Mouse (Mus musculus) granulocyte monocyte progenitor cell, adult 5-6 weeks (primary cell): ENCODE data around the gene Fam161b. TPM values are rescaled to one million over a fixed set of nuclear protein-coding genes. Genes with fewer than 3 reads are reported as not detected.

Experiments used
- ATAC-seq: replicated peaks from 2 replicates; pipeline ENCODE4 v1.8.0; 2016; ENCODE audit warnings: mild to moderate bottlenecking, moderate TSS enrichment, inconsistent platforms; ENCODE audit not compliant: poor library complexity, severe bottlenecking
- total RNA-seq, 2 experiments: library from RNA; stranded (forward) in 1 of 2; stranded (reverse) in 1 of 2; fragments of 200-712, 200-1000 nt in 1 of 2; fragments of >200 nt in 1 of 2; fragmentation: Nextera tagmentation in 1 of 2; gene quantifications; 2 replicates each; pipeline ENCODE4 v1.2.3; 2014 to 2017

Gene Fam161b
- total RNA-seq (2014; fragmentation: Nextera tagmentation) (not detected in 2 replicates), total RNA-seq (2017) (0.10 TPM in 1 of 2 replicates, not detected in the other)

DNA sequence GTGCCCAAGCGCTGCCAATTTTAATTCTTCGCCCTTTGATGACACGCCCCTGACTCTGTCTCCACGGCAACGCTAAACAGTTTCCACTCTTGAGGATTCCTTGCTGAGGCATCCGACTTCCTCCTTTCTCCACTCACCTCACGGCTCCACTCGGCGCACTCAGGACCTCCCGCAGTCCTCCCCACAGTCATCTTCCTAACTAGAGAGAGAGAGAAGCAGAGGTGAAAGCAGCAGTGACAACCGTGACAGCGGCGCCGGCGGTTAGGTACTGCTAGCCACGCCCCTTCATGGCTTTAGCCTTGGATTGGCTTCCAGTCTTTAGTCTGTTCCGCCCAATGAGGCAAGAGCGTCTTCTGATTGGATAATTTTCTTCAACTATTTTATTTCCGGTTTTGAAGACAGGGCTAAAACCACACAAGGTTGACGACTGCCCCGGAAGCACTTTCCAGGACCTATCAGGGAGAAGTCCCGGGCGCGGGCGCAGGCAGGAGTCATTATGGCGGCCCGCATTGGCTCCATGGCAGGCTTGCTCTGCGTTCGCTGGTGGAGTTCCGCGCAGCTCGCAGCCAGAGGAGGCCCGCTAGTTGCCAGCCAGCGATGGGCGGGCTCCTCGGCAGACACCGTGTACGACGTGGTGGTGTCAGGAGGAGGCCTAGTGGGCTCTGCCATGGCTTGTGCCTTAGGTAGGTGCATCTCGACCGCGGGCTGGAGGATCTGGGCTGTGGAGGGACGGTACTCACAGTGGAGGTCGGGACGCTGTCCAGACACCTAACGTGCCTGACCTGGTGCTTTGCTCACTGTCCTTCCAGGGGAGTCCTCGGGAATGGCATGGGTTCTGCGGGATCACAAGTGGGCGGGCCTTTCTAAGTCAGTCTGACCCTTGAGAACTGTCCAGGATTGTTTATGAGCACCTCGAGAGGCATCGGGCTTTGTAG is at the start of gene Fam161b, which contains the start of gene Coq6:
TSS of gene Fam161b (minus strand) at position 279 of the 935 bp plus-strand sequence.
TSS of gene Coq6 (plus strand) at position 103 of the 935 bp plus-strand sequence.
- ATAC-seq: peak; percentile 91

DNA sequence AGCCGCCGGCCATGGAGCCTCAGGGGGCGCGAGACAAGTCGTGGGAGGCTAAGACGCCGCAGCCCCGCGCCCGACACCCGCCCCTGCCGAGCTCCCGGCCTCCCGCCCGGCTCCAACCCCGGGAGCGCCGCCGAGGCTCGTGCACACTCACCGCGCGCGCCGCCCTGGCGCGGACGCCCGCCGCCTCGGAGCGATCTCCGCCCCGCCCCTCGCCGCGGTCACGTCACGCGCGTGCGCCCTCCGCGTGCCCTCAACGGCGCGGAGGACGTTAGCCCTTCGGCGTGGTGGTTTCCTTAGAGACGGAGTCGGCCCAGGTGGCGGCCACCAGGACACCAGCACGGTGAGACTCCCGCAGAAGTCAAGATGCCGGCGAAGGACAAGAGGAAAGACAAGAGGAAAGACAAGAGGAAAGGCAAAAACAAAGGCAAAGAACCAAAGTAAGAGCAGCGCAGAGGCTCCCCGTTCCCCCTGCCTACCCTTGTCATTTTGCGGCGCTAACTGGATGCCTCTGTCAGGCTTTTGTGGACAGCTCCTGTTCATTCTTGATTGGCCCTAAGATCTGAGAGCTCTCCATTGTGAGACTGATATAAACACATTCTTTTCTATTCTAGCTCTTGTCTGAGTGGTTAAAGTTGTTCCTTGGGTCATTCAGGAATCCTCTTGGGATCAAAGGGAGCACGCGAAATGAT is 47.3 kb upstream of the Fam161b start, which contains the start of the genes Entpd5 and Bbof1:
TSS of gene Entpd5 (minus strand) at position 211 of the 689 bp plus-strand sequence.
TSS of gene Bbof1 (plus strand) at position 253 of the 689 bp plus-strand sequence.
- ATAC-seq: peak; percentile 90

DNA sequence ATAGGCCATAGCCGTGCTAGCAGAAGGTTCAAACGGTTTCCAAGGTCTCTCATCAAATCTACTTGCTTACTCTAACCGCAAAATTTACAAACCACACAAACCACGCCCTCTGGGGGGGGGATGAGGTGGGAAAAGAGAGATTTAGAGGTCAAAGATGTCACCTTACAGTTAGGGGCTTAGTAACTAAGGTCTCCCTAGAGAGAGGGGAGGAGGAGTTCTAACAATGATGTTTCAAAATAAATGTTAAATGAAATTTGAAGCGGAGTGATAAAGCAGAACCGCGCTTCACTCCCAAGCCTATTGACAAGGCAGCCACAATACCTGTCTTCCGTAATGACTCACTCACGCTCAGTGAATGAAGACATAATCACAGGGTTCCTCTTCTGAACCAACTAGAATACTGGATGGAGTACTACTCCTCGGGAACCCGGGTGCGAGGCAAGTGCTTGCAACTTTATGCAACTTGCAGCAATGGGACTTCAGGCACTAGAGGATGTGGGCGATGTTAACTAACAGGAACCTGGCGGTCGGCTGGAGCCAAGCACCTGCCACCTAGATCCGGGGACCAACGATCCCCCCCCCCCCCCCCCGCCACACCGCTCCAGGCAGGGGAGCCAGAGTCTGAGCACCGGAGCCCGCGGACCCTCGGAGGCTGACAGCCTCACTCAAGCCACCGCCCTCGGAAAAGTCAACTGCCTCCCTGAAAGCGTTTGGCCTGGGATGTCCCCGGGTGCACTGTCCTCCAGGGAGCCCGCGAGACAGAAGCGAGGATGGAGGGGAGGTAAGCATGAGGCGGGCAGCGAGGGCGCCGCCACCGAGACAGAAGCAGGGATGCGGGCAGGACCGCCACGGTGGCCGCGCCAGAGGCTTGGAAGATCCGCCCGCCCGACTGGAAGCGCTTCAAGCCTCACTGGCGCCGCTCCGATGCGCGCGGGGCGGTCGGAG is 46.5 kb upstream of the Fam161b start:
- ATAC-seq: peak; percentile 83

DNA sequence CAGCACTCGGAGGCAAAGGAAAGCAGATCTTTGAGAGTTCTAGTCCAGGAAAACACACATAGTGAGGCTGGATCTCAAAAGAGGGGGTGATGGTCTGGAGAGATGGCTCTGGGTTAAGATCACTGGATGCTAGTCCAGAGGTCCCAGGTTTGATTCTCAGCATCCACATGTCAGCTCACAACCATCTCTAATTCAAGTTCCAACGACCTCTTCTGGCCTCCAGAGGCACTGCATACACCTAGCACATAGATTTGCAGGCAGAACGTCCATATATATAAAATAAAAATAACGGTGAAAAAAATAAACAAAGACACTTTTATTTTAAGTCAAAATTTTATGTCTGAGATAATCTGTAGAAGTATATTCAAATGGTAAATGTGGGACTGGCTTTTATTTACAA is 45.6 kb upstream of the Fam161b start:
- no peak for ATAC-seq

DNA sequence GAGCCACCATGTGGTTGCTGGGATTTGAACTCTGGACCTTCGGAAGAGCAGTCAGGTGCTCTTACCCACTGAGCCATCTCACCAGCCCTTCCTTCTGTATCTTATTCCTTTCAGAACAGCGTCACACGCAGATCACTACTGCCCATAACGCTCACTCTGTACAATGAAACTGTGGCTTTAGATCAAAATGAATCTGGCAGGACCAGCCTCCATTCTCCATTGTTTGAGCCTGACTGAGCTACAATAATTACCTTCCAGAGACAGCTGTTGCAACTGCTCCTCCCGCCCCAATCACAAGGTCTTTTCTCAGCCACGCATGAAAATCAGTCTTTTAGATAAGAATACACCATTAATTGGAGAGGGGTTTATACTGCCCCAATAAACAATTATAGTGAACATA is 42.9 kb upstream of the Fam161b start:
- no peak for ATAC-seq

DNA sequence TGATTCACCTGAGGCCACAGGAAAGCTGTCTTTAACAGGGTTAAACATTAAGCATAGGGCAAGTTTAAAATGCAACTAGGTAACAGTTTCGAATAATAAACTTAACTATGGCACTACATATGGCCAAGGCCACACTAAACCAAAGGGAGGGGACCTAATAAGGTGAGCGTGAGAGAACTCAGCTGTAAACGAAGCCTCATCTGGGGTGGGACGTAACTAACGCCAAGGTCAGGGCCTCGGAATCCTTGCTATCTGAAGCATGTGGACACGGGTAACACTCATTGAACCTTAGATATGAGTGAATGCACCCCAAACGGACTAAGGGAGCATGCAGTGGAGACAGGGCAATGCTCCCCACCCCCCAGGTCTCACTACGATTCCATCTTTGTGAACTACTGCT is 41.3 kb upstream of the Fam161b start:
- ATAC-seq: no peak

DNA sequence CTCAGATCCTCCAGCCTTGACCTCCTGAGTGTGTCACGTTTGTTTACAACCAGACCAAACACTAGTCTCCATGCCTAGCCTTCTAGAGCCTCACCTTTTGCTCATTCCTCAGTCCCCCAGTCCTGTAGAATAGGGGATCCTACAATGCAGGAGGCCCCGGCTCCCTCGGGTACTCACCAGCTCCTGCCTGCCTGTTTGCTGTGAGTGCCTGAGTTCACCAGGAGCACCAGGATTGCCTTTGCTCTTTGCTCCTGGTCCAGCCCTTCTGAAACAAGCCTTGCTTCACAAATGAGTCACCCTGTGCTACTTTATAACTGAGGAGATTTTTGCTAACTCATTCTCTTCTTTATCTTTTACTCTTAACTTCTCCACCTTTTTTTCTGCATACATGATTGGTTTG is 39.0 kb upstream of the Fam161b start:
- no peak for ATAC-seq

DNA sequence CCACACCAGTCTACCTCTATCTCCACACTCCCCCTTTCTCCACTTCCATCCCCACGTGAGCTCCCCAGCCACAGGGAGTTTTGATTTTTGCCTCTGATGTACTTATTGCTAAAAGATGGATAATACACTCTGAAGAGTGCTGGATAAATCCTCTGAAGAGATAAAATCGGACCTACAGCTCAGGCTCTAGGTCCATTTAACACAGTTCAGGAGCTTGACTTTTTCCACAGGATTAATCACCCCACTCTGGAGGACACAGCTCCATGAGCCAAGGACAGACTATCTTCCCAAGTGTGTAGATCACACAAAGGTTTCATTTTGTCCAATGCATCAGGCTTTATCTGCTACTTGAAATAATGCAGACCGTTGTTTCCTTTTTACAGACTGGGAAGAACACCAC is 38.4 kb upstream of the Fam161b start:
- no peak for ATAC-seq

DNA sequence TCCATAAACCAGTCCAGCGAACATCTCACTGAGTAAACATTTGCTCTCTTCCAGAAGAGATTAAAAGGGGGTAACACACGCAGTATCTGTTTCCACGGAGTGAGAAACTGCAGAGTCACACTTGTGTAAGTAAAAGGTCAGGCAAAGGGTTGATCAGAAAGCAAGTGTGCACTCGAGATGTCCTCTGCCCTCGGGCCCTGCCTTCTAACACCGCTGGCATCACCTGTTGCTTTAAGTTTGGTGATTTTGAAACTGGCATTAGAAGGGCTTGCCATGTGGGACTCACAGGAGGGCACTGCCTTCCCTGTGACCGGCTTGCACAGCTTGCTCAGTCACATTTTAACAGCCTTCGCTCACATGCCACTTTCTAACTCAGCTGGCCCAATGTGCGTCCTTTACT is 38.0 kb upstream of the Fam161b start:
- no peak for ATAC-seq

DNA sequence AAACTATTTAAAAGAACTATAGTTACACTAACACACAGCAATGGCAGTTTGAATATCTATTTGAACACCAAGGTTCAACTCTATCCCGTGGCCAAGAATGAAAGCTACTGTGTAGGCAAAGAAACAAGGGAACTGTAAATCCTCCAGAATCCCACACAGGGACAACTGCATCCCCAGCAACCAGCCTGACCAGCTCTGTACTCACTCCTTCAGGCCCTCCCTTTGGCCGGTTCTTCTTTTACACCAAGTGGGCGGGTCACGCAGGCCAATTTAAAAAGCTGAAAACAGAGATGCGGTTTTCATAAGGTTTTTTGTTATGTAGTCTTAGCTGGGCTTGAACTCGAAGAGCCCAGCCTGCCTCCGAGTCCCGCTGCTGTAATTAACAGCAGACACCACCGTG is 37.5 kb upstream of the Fam161b start:
- ATAC-seq: no peak

DNA sequence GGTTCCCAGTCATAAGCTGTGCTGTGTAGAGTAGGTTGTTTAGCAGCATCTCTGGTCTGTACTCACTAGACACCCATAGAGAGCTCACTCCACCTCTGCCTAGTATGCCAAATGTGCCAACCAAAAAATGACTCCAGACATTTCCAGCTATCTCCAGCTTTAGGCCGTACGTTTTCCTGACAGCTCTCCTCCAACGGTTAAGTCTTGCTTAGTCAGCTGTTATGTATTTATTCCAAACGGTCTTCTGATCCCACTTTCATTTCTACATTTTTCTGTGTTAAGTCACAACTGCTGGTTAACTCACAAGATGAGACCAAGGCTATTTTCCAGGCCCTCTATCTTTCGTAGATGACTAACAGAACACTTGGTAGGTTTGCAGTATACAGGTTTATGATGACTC is 37.0 kb upstream of the Fam161b start:
- ATAC-seq: no peak

DNA sequence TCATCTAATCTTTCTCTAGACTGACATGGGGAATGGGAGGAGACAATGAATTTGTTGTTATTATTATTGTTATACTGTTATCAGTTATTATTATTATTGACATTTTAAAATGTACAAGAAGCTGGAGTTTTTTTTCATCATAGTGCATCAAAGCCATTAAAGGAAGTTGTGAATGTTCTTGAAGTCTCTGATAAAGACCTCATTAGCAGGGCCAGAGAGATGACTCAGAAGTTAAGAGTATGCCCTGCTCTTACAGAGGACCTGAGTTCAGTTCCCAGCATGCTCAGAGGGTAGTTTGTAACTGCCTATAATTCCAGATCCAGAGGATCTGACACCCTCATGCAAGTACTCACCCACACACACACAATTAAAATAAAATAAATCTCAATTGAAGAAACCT is 36.1 kb upstream of the Fam161b start:
- no peak for ATAC-seq

DNA sequence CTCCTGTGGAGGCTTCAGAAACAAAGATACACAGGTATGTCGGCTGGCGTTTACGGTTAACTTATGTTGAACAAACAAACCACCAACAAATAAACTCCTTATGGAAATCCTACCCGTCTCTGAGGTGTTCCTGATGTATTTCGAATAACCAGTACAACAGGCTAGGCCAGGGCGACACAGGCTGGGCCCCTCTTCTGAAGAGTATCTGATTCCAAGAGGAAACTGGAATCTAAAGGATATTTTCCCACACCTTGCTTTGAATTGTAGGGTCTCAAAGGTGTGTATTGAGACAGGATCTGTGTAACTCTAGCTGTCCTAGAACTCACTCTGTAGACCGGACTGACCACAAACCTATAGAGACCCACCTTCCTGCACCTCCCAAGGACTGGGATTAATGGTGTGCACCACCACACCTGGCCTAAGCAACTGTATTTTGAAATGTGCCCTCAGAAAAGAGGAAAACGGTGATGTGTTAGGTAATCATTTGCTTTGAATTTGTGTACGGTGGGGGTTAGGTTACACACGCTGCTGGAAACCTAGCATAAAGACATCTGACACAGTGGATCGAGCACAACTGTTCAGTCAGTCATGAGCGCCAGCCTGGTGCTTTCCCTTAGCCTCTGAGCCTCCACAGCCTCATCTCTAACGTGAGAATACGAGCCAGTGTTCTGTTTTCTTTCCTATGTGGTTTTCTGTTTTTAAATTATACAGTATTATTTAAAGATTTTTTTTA is 35.5 kb upstream of the Fam161b start:
- no peak for ATAC-seq

DNA sequence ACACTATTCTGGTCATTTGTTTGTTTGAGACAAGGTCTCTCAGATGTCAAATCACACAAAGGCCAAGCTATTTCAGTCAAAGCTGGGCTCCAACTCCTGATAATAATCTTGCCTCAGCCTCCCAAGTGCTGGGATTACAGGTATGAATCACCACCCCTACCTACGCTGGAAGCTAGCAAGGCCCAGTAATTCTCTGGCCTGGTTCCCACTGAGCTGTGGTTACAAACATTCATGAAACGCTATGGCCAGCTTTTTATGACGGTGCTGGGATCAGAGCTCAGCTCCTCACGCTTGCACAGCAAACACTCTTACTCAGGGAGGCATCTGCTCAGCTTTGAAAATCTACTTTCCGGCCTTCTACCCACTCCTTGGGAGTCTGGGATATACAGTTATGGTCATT is 32.2 kb upstream of the Fam161b start:
- ATAC-seq: no peak

DNA sequence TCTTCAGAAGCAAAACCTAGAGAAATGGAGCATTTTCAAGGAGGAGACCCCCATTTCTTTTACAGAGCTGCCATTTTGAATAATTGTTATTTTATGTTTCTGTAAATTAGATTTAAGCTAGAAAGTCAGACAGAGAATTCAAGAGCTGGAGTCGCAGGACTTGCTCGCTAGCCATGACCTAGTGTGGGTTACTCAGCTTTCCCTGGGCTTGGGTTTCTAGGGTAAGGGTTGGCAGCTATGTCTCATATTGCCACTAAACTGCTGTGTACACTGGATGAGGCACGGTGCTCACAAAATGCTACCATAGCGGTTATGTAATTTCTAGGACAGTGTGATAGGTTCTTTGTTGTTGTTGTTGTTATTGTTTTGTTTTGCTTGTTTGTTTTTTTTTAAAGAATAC is 31.0 kb upstream of the Fam161b start:
- no peak for ATAC-seq

DNA sequence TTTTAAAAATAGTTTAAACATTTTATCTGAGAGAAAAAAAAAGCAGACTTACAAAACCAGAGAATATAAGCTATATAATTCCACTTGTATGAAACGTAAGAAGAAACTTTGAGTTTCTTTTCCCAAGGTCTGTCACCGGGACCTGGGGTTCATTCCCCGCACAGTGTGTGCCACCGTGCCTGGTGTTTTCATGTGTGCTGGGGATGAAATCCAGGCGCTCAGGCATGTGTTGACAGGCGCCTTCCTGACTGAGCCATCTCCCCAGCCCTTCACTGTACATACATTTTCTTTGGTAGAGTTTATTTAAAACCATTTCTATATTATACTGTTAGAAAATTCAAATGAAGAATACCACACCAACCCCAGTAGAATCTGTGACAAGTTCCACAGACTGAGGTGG is 28.7 kb upstream of the Fam161b start:
- no peak for ATAC-seq

DNA sequence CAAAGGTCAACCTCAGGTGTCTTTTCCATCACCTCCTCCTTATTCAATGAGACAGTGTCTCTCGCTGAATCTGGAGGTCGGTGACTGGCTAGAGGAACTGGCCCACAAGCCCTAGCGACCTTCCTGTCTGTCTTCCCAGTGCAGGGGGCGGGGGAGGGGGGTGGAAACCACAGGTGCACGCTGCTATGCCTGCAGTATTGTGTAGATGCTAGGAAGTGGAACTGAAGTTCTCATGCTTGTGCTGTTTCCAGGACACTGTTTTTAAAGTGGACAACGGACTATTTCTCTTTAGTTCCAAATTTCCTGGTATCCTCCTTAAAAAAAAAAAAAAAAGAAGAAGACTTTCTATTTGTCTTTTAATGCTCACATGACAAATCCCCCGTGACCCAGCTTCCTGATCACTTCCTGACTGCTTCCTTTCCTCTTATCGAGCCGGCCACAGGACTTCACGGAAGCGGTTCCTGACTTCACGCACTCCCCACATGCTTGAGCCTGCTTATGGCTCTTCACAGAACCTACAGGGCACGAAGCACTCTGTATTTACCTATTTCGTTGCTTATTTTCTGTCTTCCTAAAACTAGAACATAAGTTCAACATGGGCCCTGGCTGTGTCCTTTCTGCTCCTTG is 27.3 kb upstream of the Fam161b start:
- peak; percentile 77 for ATAC-seq

DNA sequence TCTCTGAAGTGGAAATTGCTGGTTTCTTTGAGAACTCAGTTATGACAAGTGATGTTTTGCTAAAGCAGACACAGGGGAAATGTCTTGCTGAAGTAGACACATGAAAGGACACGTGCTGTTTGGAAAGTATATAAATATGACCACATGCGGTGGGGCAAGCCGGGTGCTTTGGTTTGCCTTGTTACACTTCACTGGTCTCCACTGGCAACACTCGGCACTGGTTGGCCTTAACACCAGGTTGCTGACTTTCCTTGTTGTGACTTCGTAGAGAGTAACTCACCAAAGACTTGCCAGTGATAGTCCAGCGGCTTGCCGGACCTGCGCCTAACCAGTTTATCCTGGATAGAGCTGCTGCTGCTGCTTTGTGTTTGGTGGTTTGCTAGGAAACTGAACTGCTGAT is 26.5 kb upstream of the Fam161b start:
- no peak for ATAC-seq

DNA sequence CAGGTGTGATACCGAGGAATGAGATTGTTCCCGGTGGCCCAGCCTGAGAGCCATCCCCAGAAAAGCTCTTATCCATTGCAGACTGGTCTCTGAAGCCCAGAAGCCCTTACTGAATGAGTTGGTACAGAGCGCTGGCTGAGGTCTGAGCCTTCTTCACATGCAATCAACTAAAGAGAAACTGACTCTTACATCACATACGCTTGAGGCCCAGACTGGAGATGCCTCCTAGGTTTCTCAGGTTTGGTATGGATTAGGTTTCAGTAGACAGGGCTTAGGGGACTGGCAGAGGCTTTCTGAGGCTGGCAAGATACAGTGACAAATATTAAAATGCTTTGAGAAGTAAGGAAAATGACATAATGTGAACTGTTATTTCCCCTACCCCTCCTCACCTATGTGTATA is 23.8 kb upstream of the Fam161b start:
- ATAC-seq: no peak
